Mouse (Mus musculus): Measurements from ENCODE around the gene Cd52. TPM values are rescaled to one million over a fixed set of nuclear protein-coding genes. Genes with fewer than 3 reads are reported as not detected.

The Cd52 gene
- polyA plus RNA-seq, 1 experiment from 2014 or later = 5.1 TPM

GRCm38 (mm10) chr4:134058908-134059307 lies 36.0 kb downstream of the Cd52 start:
- no peak overlapping the region for H3K9ac ChIP-seq (ENCODE audit: low read depth, low read length)
- no peaks in the 10 kb centered on the region for H3K36me3 ChIP-seq (ENCODE audit: control insufficient read depth, insufficient read depth, low read length)
- H3K27ac ChIP-seq (ENCODE audit: low read depth, low read length) = no peak overlapping the region
- no peak overlapping the region for H3K4me3 ChIP-seq (ENCODE audit: low read depth, low read length)
- WGBS = 87% methylated on average over 6 of the region's 6 CpGs
- no peaks in the 10 kb centered on the region for H3K9me3 ChIP-seq (ENCODE audit: control insufficient read depth, low read length)
- ATAC-seq (ENCODE audit: low FRiP score) (no peak), DNase-seq (ENCODE audit: low spot score) (no peak)
- H3K27me3 ChIP-seq (ENCODE audit: control insufficient read depth, insufficient read depth, low read length) = no peaks in the 10 kb centered on the region
- H3K4me2 ChIP-seq (replicated peaks; ENCODE audit: low read depth, low read length) = no peak overlapping the region
- H3K4me1 ChIP-seq (replicated peaks; ENCODE audit: control insufficient read depth, insufficient read depth, low read length) = no peaks in the 10 kb centered on the region

GRCm38 (mm10) chr4:134058166-134058715 lies 36.6 kb downstream of the Cd52 start:
- H3K4me3 ChIP-seq (ENCODE audit: low read depth, low read length) = no peak overlapping the region
- DNase-seq (ENCODE audit: low spot score) = no peak

GRCm38 (mm10) chr4:134053538-134053937 lies 41.3 kb downstream of the Cd52 start, which contains the start of gene Zfp683:
Gene Zfp683 (plus strand): TSS chr4:134053838.
- H3K4me3 ChIP-seq (ENCODE audit: low read depth, low read length) = no peak within 1 kb of the TSS
- no peaks in the 10 kb centered on the region for H3K4me1 ChIP-seq (replicated peaks; ENCODE audit: control insufficient read depth, insufficient read depth, low read length)
- H3K27ac ChIP-seq (ENCODE audit: low read depth, low read length) = no peak within 1 kb of the TSS
- 79% methylated on average over 3 of the region's 3 CpGs for WGBS
- no peaks in the 10 kb centered on the region for H3K36me3 ChIP-seq (ENCODE audit: control insufficient read depth, insufficient read depth, low read length)
- no peak within 1 kb of the TSS for H3K9ac ChIP-seq (ENCODE audit: low read depth, low read length)
- H3K9me3 ChIP-seq (ENCODE audit: control insufficient read depth, low read length) = no peaks in the 10 kb centered on the region
- ATAC-seq (ENCODE audit: low FRiP score) (no peak), DNase-seq (ENCODE audit: low spot score) (no peak)
- H3K27me3 ChIP-seq (ENCODE audit: control insufficient read depth, insufficient read depth, low read length) = no peaks in the 10 kb centered on the region
- H3K4me2 ChIP-seq (replicated peaks; ENCODE audit: low read depth, low read length) = no peak within 1 kb of the TSS

More at GRCm38 (mm10) chr4:134058166-134058715, 36.6 kb downstream of the Cd52 start:
- no peaks in the 10 kb centered on the region for H3K36me3 ChIP-seq (ENCODE audit: control insufficient read depth, insufficient read depth, low read length)
- H3K4me2 ChIP-seq (replicated peaks; ENCODE audit: low read depth, low read length) = no peak overlapping the region
- no peaks in the 10 kb centered on the region for H3K4me1 ChIP-seq (replicated peaks; ENCODE audit: control insufficient read depth, insufficient read depth, low read length)
- no peak for ATAC-seq (ENCODE audit: low FRiP score)
- H3K9me3 ChIP-seq (ENCODE audit: control insufficient read depth, low read length) = no peaks in the 10 kb centered on the region
- H3K9ac ChIP-seq (ENCODE audit: low read depth, low read length) = no peak overlapping the region
- no peak overlapping the region for H3K27ac ChIP-seq (ENCODE audit: low read depth, low read length)
- H3K27me3 ChIP-seq (ENCODE audit: control insufficient read depth, insufficient read depth, low read length) = no peaks in the 10 kb centered on the region
- 29% methylated on average over 14 of the region's 14 CpGs for WGBS

GRCm38 (mm10) chr4:134052560-134052959 lies 42.3 kb downstream of the Cd52 start:
- Histone ChIP-seq H3K9ac (ENCODE audit: low read depth, low read length) (no peak overlapping the region), H3K27ac (ENCODE audit: low read depth, low read length) (no peak overlapping the region), H3K36me3 (ENCODE audit: control insufficient read depth, insufficient read depth, low read length) (no peaks in the 10 kb centered on the region), H3K4me3 (ENCODE audit: low read depth, low read length) (no peak overlapping the region), H3K27me3 (ENCODE audit: control insufficient read depth, insufficient read depth, low read length) (no peaks in the 10 kb centered on the region), H3K9me3 (ENCODE audit: control insufficient read depth, low read length) (no peaks in the 10 kb centered on the region), H3K4me2 (replicated peaks; ENCODE audit: low read depth, low read length) (no peak overlapping the region), H3K4me1 (replicated peaks; ENCODE audit: control insufficient read depth, insufficient read depth, low read length) (no peaks in the 10 kb centered on the region)
- DNase-seq (ENCODE audit: low spot score) (no peak), ATAC-seq (ENCODE audit: low FRiP score) (no peak)
- 31% methylated on average over 8 of the region's 8 CpGs for WGBS

GRCm38 (mm10) chr4:134051912-134052311 lies 43.0 kb downstream of the Cd52 start:
- WGBS = 88% methylated on average over 5 of the region's 5 CpGs
- no peak for ATAC-seq (ENCODE audit: low FRiP score)

GRCm38 (mm10) chr4:134047648-134048047 lies 47.2 kb downstream of the Cd52 start:
- Histone ChIP-seq H3K9ac (ENCODE audit: low read depth, low read length) (no peak overlapping the region), H3K4me1 (replicated peaks; ENCODE audit: control insufficient read depth, insufficient read depth, low read length) (no peaks in the 10 kb centered on the region), H3K9me3 (ENCODE audit: control insufficient read depth, low read length) (no peaks in the 10 kb centered on the region), H3K36me3 (ENCODE audit: control insufficient read depth, insufficient read depth, low read length) (no peaks in the 10 kb centered on the region), H3K4me2 (replicated peaks; ENCODE audit: low read depth, low read length) (no peak overlapping the region), H3K27me3 (ENCODE audit: control insufficient read depth, insufficient read depth, low read length) (no peaks in the 10 kb centered on the region), H3K27ac (ENCODE audit: low read depth, low read length) (no peak overlapping the region), H3K4me3 (ENCODE audit: low read depth, low read length) (no peak overlapping the region)
- no peak for DNase-seq (ENCODE audit: low spot score)
- WGBS = 69% methylated on average over 5 of the region's 5 CpGs
- ATAC-seq (ENCODE audit: low FRiP score) = no peak

More at GRCm38 (mm10) chr4:134051912-134052311, 43.0 kb downstream of the Cd52 start:
- no peaks in the 10 kb centered on the region for H3K36me3 ChIP-seq (ENCODE audit: control insufficient read depth, insufficient read depth, low read length)
- no peak overlapping the region for H3K27ac ChIP-seq (ENCODE audit: low read depth, low read length)
- no peaks in the 10 kb centered on the region for H3K4me1 ChIP-seq (replicated peaks; ENCODE audit: control insufficient read depth, insufficient read depth, low read length)
- no peak for DNase-seq (ENCODE audit: low spot score)
- no peak overlapping the region for H3K9ac ChIP-seq (ENCODE audit: low read depth, low read length)
- H3K4me3 ChIP-seq (ENCODE audit: low read depth, low read length) = no peak overlapping the region
- no peaks in the 10 kb centered on the region for H3K9me3 ChIP-seq (ENCODE audit: control insufficient read depth, low read length)
- no peak overlapping the region for H3K4me2 ChIP-seq (replicated peaks; ENCODE audit: low read depth, low read length)
- no peaks in the 10 kb centered on the region for H3K27me3 ChIP-seq (ENCODE audit: control insufficient read depth, insufficient read depth, low read length)

GRCm38 (mm10) chr4:134043041-134043440 lies 51.8 kb downstream of the Cd52 start:
- no peak for ATAC-seq (ENCODE audit: low FRiP score)
- H3K27ac ChIP-seq (ENCODE audit: low read depth, low read length) = no peak overlapping the region

GRCm38 (mm10) chr4:134041317-134042123 lies 53.4 kb downstream of the Cd52 start:
- Histone ChIP-seq H3K4me2 (replicated peaks; ENCODE audit: low read depth, low read length) (no peak overlapping the region), H3K4me3 (ENCODE audit: low read depth, low read length) (no peak overlapping the region), H3K27me3 (ENCODE audit: control insufficient read depth, insufficient read depth, low read length) (no peaks in the 10 kb centered on the region), H3K4me1 (replicated peaks; ENCODE audit: control insufficient read depth, insufficient read depth, low read length) (0 out of 2 replicates have a peak, but pooled peaks cover 2% of the 10 kb centered on the region), H3K9me3 (ENCODE audit: control insufficient read depth, low read length) (no peaks in the 10 kb centered on the region), H3K9ac (ENCODE audit: low read depth, low read length) (0 out of 2 replicates have a peak overlapping the region, but pooled peaks have one; percentile 4), H3K27ac (ENCODE audit: low read depth, low read length) (0 out of 2 replicates have a peak overlapping the region, but pooled peaks have one; percentile 30), H3K36me3 (ENCODE audit: control insufficient read depth, insufficient read depth, low read length) (no peaks in the 10 kb centered on the region)
- ATAC-seq (ENCODE audit: low FRiP score) (no peak), DNase-seq (ENCODE audit: low spot score) (peak; percentile 38)
- 65% methylated on average over 9 of the region's 9 CpGs for WGBS

More at GRCm38 (mm10) chr4:134043041-134043440, 51.8 kb downstream of the Cd52 start:
- H3K4me1 ChIP-seq (replicated peaks; ENCODE audit: control insufficient read depth, insufficient read depth, low read length) = 0 out of 2 replicates have a peak, but pooled peaks cover 2% of the 10 kb centered on the region
- H3K36me3 ChIP-seq (ENCODE audit: control insufficient read depth, insufficient read depth, low read length) = no peaks in the 10 kb centered on the region
- H3K4me3 ChIP-seq (ENCODE audit: low read depth, low read length) = no peak overlapping the region
- H3K9ac ChIP-seq (ENCODE audit: low read depth, low read length) = no peak overlapping the region
- H3K27me3 ChIP-seq (ENCODE audit: control insufficient read depth, insufficient read depth, low read length) = no peaks in the 10 kb centered on the region
- no peak for DNase-seq (ENCODE audit: low spot score)
- H3K9me3 ChIP-seq (ENCODE audit: control insufficient read depth, low read length) = no peaks in the 10 kb centered on the region
- WGBS = 73% methylated on average over 2 of the region's 2 CpGs
- H3K4me2 ChIP-seq (replicated peaks; ENCODE audit: low read depth, low read length) = no peak overlapping the region

Measured in hindbrain, embryonic 11.5 days (tissue).